Mouse (Mus musculus): ENCODE measurements around the gene Vmn1r213.
A peak's percentile ranks its signal among the peaks of the same experiment; 100 is the strongest.

Vmn1r213 gene

DNA sequence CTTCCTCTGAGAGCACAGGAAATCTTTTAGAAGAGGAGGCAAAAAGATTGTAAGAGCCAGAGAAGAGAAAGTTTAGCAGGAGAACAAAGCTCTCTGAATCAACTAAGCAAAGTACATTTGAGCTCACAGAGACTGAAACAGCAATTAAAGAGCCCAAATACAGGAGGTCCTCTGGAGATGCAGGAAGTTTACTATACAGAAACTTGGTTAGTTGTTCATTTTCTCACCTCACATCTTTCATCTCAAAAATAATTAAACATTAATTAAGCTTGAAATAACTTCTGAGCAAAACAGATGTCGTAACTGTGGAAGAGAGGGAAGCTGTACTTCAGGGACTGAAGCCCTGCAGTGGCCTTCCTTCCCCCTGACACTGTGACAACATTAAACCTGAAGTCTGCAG is at the start of gene Vmn1r213:
TSS of gene Vmn1r213 (plus strand) at position 301 of the 400 bp plus-strand sequence.
- DNase-seq (ENCODE audit: low spot score): no peak

DNA sequence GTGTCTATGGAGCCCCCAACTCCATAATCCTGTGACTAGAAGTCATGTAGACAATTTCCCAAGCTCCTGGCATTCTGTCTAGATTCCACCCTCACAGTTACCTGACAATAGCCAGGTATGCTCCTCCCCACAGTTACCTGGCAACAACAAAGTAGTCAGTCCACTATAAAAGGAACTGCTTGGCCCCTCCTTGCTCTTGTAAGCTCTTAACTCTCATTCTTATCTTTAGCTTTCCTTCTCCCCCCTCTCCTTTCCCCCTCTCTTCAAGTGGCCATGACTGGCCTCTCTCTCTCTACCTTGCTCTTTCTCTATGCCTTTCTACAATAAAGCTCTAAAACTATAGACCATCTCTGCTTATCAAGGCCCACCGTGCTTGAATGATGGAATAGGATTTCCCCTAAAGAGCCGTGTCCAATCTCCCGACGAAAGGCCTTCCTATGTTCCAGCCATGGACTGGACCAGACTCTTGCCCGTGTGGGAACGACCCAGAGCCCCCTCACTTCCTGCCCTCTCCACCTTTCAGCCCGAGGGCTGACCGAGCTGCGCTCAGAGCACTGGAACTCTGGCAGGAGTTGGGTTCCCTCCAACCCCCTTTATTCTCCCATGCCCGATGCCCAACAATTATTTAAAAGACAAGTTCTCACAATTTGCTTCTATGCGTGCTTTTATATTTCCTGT is 17.1 kb upstream of the Vmn1r213 start:
- no peak for DNase-seq (ENCODE audit: low spot score)

DNA sequence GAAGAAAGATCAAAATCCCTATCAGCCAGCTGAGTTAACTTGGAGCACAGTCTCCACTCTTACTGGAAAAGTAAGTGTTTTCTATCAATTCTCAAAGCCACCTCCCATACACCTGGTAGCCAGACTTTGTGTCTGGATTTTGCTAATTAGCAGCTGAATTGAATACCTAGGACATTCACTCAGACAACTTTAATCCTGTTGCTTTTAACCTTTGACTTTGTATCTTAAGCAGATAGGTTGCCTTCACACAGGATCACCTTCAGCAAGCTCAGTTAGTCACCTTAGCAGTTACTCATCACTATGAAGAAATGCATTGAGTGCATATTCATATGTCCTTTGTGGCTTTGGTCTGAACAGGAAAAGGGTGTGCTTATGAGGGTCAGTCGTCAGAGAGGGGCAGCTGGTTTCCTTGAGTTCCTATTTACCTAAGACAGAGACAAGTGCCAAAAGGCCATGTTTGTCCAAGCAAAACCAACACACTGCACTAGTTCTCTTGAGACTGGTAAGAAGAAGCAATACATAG is 15.2 kb upstream of the Vmn1r213 start:
- DNase-seq (ENCODE audit: low spot score): no peak

DNA sequence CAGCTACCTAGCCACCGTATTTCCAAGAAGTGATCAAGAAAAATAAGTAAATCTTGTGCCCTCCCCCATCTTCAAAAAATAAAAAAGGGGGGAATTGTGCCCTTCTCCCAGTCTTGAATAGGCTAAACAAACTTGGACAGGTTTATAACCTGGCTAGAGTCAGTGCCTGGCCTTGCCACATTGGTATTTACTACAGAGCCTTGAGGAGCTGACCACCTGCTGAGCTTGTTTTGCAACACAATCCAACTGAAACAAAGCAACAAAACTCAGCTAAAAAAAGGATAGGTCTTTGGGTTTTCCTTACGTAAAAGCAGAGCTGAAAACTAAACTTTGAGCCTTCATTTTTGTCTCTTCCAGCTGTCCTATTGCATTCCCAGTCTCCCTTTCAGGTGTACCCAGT is 14.7 kb upstream of the Vmn1r213 start:
- no peak for DNase-seq (ENCODE audit: low spot score)

DNA sequence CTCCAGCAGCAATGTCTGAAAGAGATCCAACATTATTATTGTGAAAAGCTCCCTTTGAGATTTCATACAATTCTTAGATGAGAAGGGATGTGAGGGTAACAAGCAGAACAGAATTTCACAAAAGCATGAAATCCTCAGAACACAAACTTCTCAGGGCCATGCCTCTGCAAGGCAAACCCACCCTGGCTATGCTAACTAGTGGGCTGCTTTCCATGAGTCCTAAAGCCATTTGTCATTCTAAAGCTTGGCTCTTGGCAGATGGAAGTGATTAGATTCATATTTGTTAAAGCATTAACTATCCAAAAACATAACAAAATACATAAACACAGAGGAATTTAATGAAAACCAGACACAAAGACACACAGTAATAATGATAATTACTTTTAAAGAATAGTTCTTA is 10.7 kb downstream of the Vmn1r213 start:
- no peak for DNase-seq (ENCODE audit: low spot score)

DNA sequence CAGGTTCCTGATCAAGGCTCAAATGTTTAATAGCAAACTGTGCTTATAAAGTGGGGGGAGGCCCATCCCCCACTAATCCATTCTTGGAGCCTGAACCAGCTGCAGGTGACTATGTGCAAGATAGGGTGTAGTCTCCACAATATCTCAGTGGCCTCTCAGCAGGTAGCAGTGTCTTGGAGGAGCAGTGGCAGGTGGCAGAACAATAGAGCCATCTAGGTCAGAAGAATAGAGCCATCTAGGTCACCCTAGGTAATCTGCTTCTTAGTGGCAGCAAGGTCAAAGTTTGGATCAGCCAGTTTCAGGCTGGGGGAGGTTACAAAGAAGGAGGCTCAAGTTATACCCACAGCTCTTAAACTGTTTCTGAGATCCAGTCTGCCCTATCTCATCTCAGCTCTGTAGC is 17.4 kb downstream of the Vmn1r213 start:
- DNase-seq (ENCODE audit: low spot score): no peak

DNA sequence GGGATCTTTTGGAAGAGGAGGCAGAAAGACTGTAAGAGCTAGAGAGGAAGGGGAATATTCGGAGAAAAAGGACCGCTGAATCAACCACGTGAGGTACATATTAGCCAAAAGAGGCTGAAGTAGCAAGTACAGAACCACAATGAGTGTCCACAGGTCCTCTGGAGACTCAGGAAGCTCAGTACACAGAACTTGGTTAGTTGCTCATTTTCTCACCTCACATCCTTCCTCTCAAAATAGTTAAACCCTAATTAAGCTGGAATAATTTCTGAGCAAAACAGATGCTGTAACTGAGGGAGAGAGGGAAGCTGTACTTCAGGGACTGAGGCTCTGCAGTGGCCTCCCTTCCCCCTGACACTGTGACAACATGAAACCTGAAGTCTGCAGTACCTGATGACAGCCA is 22.7 kb downstream of the Vmn1r213 start, which contains the start of gene Vmn1r214:
TSS of gene Vmn1r214 (plus strand) at position 301 of the 400 bp plus-strand sequence.
- no peak for DNase-seq (ENCODE audit: low spot score)

DNA sequence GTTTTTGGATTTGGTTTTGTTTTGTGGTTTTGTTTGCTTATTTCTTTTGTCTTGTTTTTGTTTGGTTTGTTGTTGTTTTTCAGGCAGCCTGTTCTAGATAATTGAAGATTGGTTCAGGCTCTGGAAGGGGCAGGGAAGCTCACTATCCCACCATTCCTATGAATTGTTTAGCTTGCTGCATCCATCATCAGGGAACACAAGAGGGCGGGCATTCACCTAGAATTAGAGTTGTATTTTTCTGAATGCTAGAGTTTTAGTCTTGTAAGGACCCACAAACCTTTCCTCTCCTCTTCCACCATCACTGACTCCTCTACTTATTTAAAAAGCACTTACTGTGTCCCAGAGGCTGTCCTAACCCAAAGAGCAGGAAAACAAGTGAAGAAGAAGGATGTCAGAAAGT is 50.3 kb downstream of the Vmn1r213 start:
- peak; percentile 4 for DNase-seq (ENCODE audit: low spot score)

All from embryo, embryonic 10 days (tissue).